Mouse (Mus musculus) brain, embryonic 14.5 days (tissue): ENCODE measurements around the gene a.

Experiments
- CTCF ChIP-seq: fragments of 200-500 bp; IDR thresholded peaks from 2 replicates; pipeline ENCODE4 v1.5.1; 2012; ENCODE audit warnings: inconsistent platforms, mild to moderate bottlenecking, moderate library complexity, borderline replicate concordance; ENCODE audit not compliant: insufficient read depth, insufficient read length; ENCODE audit errors: extremely low read depth
- POLR2A ChIP-seq: fragments of 200-500 bp; IDR thresholded peaks from 2 replicates; pipeline ENCODE4 v1.6.1; 2012; ENCODE audit warnings: mild to moderate bottlenecking, inconsistent platforms, borderline replicate concordance; ENCODE audit not compliant: poor library complexity, insufficient read depth, insufficient read length, severe bottlenecking; ENCODE audit errors: extremely low read depth

DNA sequence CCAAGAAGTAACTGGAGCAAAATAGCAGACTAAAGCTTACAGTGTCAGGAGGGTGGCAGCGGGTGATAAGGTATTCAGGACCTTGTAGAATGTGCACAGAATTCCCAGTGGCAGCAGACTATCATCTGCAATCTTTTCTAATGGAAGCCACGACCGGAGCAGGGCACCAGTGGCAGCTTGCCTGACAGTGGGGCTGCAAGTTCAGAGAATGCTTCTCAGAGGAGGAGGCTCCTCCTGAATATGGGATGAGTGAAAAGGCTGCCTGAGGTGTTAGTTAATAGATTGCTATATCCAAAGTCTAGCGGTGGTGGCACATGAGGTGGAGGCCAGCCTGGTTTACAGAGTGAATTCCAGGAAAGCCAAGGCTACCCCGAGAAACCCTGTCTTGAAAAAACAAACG lies 1.8 kb upstream of the a start:
- TF ChIP-seq POLR2A: no peak
- no peak for TF ChIP-seq CTCF
